Mouse (Mus musculus) neural tube, embryonic 12.5 days (tissue): ENCODE results near the gene Borcs6. TPM values are rescaled to one million over a fixed set of nuclear protein-coding genes. Genes with fewer than 3 reads are reported as not detected.

Source experiments
- ATAC-seq: fragments of 200-750 bp; cut with Nextera tagmentation; 2 replicates; pipeline ENCODE4 v1.8.0; 2017; ENCODE audit warnings: low read depth, mild to moderate bottlenecking, moderate TSS enrichment, moderate library complexity; ENCODE audit not compliant: low FRiP score
- H3K27ac ChIP-seq: fragments of 300-500 bp; sonication (generic); 2 replicates; pipeline ENCODE4 v1.5.1; 2016
- H3K27me3 ChIP-seq: fragments of 300-500 bp; sonication (generic); replicated peaks from 2 replicates; pipeline ENCODE4 v1.6.1; 2016; ENCODE audit warnings: mild to moderate bottlenecking
- H3K36me3 ChIP-seq: fragments of 300-500 bp; sonication (generic); 2 replicates; pipeline ENCODE4 v1.6.1; 2016; ENCODE audit warnings: mild to moderate bottlenecking
- H3K4me1 ChIP-seq: fragments of 300-500 bp; sonication (generic); 2 replicates; pipeline ENCODE4 v1.6.1; 2016
- H3K4me2 ChIP-seq: fragments of 300-500 bp; sonication (generic); replicated peaks from 2 replicates; pipeline ENCODE4 v1.6.1; 2016; ENCODE audit warnings: mild to moderate bottlenecking
- H3K4me3 ChIP-seq: fragments of 300-500 bp; sonication (generic); 2 replicates; pipeline ENCODE4 v1.5.1; 2016
- H3K9ac ChIP-seq: fragments of 300-500 bp; sonication (generic); 2 replicates; pipeline ENCODE4 v1.6.1; 2016; ENCODE audit warnings: mild to moderate bottlenecking
- H3K9me3 ChIP-seq: fragments of 300-500 bp; sonication (generic); 2 replicates; pipeline ENCODE4 v1.6.1; 2016; ENCODE audit warnings: mild to moderate bottlenecking
- WGBS: fragments of 180-500 bp; shearing (Covaris S2); methylation state at CpG from one replicate; pipeline ENCODE4 v1.1.7; 2016; 5-methylcytosine and 5-hydroxymethylcytosine counted together
- polyA plus RNA-seq: library from polyadenylated mRNA; unstranded; fragments of >200 nt; fragmentation: Nextera tagmentation; extraction: Ambion mirVana; gene quantifications from 2 replicates; pipeline ENCODE4 v1.2.1, GENCODE M21; 2016

The Borcs6 gene
- polyA plus RNA-seq, 1 experiment from 2014 or later = 18.9 TPM

- Histone ChIP-seq H3K9me3 (no peaks in the 10 kb centered on the region), H3K27ac (no peak overlapping the region), H3K9ac (peak overlapping the region; percentile 60), H3K4me2 (peak overlapping the region; percentile 88), H3K36me3 (peaks cover 11% of the 10 kb centered on the region), H3K4me1 (peaks cover 63% of the 10 kb centered on the region), H3K27me3 (no peaks in the 10 kb centered on the region), H3K4me3 (peak overlapping the region; percentile 43)
- no peak for ATAC-seq
- WGBS = 2% methylated on average over 27 of the region's 27 CpGs
Observed at GRCm38 (mm10) chr11:69095511-69096231, 36.2 kb downstream of the Borcs6 start.

- ATAC-seq = no peak
- H3K9me3 ChIP-seq = no peaks in the 10 kb centered on the region
- H3K36me3 ChIP-seq = peaks cover 16% of the 10 kb centered on the region
- no peaks in the 10 kb centered on the region for H3K27me3 ChIP-seq
- no peak overlapping the region for H3K27ac ChIP-seq
- H3K4me2 ChIP-seq = peak overlapping the region; percentile 93
- H3K4me1 ChIP-seq = peaks cover 60% of the 10 kb centered on the region
- 14% methylated on average over 9 of the region's 9 CpGs for whole genome bisulfite sequencing
- peak overlapping the region; percentile 42; the same call in 1 of the 2 replicates for H3K9ac ChIP-seq
- H3K4me3 ChIP-seq = peak overlapping the region; percentile 25
Observed at GRCm38 (mm10) chr11:69096360-69096986, 37.0 kb downstream of the Borcs6 start.

GRCm38 (mm10) chr11:69096987-69097900, 37.7 kb downstream of the Borcs6 start:
- WGBS = 2% methylated on average over 29 of the region's 29 CpGs
- peak overlapping the region; percentile 57 for H3K27ac ChIP-seq
- no peaks in the 10 kb centered on the region for H3K9me3 ChIP-seq
- peak overlapping the region; percentile 93 for H3K4me2 ChIP-seq
- H3K4me1 ChIP-seq = peaks cover 53% of the 10 kb centered on the region
- peak overlapping the region; percentile 42; the same call in 1 of the 2 replicates for H3K9ac ChIP-seq
- peaks cover 17% of the 10 kb centered on the region for H3K36me3 ChIP-seq
- no peaks in the 10 kb centered on the region for H3K27me3 ChIP-seq
- ATAC-seq = no peak
- H3K4me3 ChIP-seq = peak overlapping the region; percentile 25

GRCm38 (mm10) chr11:69098039-69098761, 38.7 kb downstream of the Borcs6 start:
- peak overlapping the region; percentile 52; the same call in 1 of the 2 replicates for H3K4me3 ChIP-seq
- H3K4me1 ChIP-seq = peaks cover 51% of the 10 kb centered on the region
- no peaks in the 10 kb centered on the region for H3K27me3 ChIP-seq
- no peak for ATAC-seq
- H3K4me2 ChIP-seq = peak overlapping the region; percentile 93
- H3K27ac ChIP-seq = 0 out of 2 replicates have a peak overlapping the region, but pooled peaks have one; percentile 34
- no peaks in the 10 kb centered on the region for H3K9me3 ChIP-seq
- H3K36me3 ChIP-seq = peaks cover 27% of the 10 kb centered on the region
- H3K9ac ChIP-seq = no peak overlapping the region
- WGBS = 12% methylated on average over 8 of the region's 8 CpGs

GRCm38 (mm10) chr11:69098762-69099091, 39.2 kb downstream of the Borcs6 start:
- ATAC-seq = peak; percentile 30
- H3K36me3 ChIP-seq = peaks cover 32% of the 10 kb centered on the region
- 0 out of 2 replicates have a peak overlapping the region, but pooled peaks have one; percentile 46 for H3K27ac ChIP-seq
- WGBS = 0% methylated on average over 19 of the region's 19 CpGs
- peaks cover 51% of the 10 kb centered on the region for H3K4me1 ChIP-seq
- H3K4me3 ChIP-seq = peak overlapping the region; percentile 52
- peak overlapping the region; percentile 93 for H3K4me2 ChIP-seq
- no peaks in the 10 kb centered on the region for H3K27me3 ChIP-seq
- no peaks in the 10 kb centered on the region for H3K9me3 ChIP-seq
- peak overlapping the region; percentile 69 for H3K9ac ChIP-seq

- peaks cover 51% of the 10 kb centered on the region for H3K4me1 ChIP-seq
- H3K36me3 ChIP-seq = peaks cover 38% of the 10 kb centered on the region
- ATAC-seq = no peak
- peak overlapping the region; percentile 46; the same call in 1 of the 2 replicates for H3K27ac ChIP-seq
- H3K4me2 ChIP-seq = peak overlapping the region; percentile 93
- H3K4me3 ChIP-seq = peak overlapping the region; percentile 52
- peak overlapping the region; percentile 69 for H3K9ac ChIP-seq
- H3K27me3 ChIP-seq = no peaks in the 10 kb centered on the region
- WGBS = under 1% methylated on average over 22 of the region's 22 CpGs
- no peaks in the 10 kb centered on the region for H3K9me3 ChIP-seq
Observed at GRCm38 (mm10) chr11:69099177-69099914, 39.8 kb downstream of the Borcs6 start.

- H3K27ac ChIP-seq = 0 out of 2 replicates have a peak overlapping the region, but pooled peaks have one; percentile 46
- ATAC-seq = peak; percentile 38; the same call in 1 of the 2 replicates
- H3K4me2 ChIP-seq = peak overlapping the region; percentile 93
- 2% methylated on average over 23 of the region's 23 CpGs for WGBS
- H3K27me3 ChIP-seq = no peaks in the 10 kb centered on the region
- H3K9me3 ChIP-seq = no peaks in the 10 kb centered on the region
- peak overlapping the region; percentile 52 for H3K4me3 ChIP-seq
- H3K4me1 ChIP-seq = peaks cover 51% of the 10 kb centered on the region
- H3K36me3 ChIP-seq = peaks cover 44% of the 10 kb centered on the region
- H3K9ac ChIP-seq = peak overlapping the region; percentile 69
Observed at GRCm38 (mm10) chr11:69099915-69100345, 40.4 kb downstream of the Borcs6 start.

- H3K4me1 ChIP-seq = peaks cover 45% of the 10 kb centered on the region
- ATAC-seq = no peak
- no peaks in the 10 kb centered on the region for H3K9me3 ChIP-seq
- peak overlapping the region; percentile 69 for H3K9ac ChIP-seq
- no peak overlapping the region for H3K27ac ChIP-seq
- peaks cover 52% of the 10 kb centered on the region for H3K36me3 ChIP-seq
- WGBS = 91% methylated on average over 20 of the region's 20 CpGs
- peak overlapping the region; percentile 52 for H3K4me3 ChIP-seq
- H3K27me3 ChIP-seq = no peaks in the 10 kb centered on the region
- H3K4me2 ChIP-seq = peak overlapping the region; percentile 93
Observed at GRCm38 (mm10) chr11:69100639-69101360, 41.3 kb downstream of the Borcs6 start.

DNA sequence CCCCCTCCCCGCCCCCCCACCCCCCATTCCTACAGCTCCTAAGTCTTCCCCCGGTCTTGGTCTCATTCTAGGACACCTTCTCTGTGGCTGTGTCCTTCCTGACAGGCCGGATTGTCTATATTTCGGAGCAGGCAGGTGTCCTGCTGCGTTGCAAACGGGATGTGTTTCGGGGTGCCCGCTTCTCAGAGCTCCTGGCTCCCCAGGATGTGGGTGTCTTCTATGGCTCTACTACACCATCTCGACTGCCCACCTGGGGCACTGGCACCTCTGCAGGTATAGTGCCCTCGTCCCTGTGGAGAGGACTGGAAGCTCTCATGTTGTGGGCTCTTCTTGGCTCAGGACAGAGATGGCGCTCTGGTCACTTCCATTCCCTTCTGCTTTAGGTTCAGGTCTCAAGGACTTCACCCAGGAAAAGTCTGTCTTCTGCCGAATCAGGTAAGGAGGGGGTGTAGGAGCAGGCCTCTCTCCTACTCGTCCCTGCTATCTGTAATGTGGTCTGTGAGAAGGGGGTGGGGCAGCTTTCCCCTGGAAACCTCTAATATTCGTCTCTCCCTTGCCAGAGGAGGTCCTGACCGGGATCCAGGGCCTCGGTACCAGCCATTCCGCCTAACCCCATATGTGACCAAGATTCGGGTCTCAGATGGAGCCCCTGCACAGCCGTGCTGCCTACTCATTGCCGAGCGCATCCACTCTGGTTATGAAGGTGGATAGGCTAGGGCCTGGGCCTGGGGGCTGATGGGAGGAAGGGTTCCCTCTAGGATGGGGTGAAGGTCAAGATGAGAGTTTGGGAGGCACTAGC, 42.3 kb downstream of the Borcs6 start:
- H3K4me2 ChIP-seq = no peak overlapping the region
- no peak for ATAC-seq
- 91% methylated on average over 21 of the region's 21 CpGs for WGBS
- no peak overlapping the region for H3K9ac ChIP-seq
- H3K27me3 ChIP-seq = no peaks in the 10 kb centered on the region
- no peaks in the 10 kb centered on the region for H3K9me3 ChIP-seq
- no peak overlapping the region for H3K4me3 ChIP-seq
- H3K27ac ChIP-seq = no peak overlapping the region
- H3K4me1 ChIP-seq = peaks cover 36% of the 10 kb centered on the region
- H3K36me3 ChIP-seq = peaks cover 62% of the 10 kb centered on the region

- no peak for ATAC-seq
- WGBS = 91% methylated on average over 7 of the region's 7 CpGs
- no peaks in the 10 kb centered on the region for H3K27me3 ChIP-seq
- peaks cover 68% of the 10 kb centered on the region for H3K36me3 ChIP-seq
- no peak overlapping the region for H3K27ac ChIP-seq
- H3K4me1 ChIP-seq = peaks cover 31% of the 10 kb centered on the region
- no peak overlapping the region for H3K4me3 ChIP-seq
- H3K4me2 ChIP-seq = no peak overlapping the region
- H3K9ac ChIP-seq = no peak overlapping the region
- H3K9me3 ChIP-seq = no peaks in the 10 kb centered on the region
Observed at GRCm38 (mm10) chr11:69102403-69102725, 42.8 kb downstream of the Borcs6 start.
